Mouse (Mus musculus) liver, postnatal 0 days (tissue): Measurements from ENCODE around the gene Tmem132c. TPM values are rescaled to one million over a fixed set of nuclear protein-coding genes. Genes with fewer than 3 reads are reported as not detected.

Source experiments
- ATAC-seq: fragments of 200-750 bp; cut with Nextera tagmentation; 2 replicates; pipeline ENCODE4 v1.8.0; 2017; ENCODE audit warnings: mild to moderate bottlenecking, moderate library complexity
- DNase-seq: peaks from one replicate; pipeline ENCODE4 v3.0.0-alpha.2; 2016
- H3K27ac ChIP-seq: fragments of 300-500 bp; sonication (generic); 2 replicates; pipeline ENCODE4 v1.5.1; 2014; ENCODE audit warnings: antibody characterized with exemption, moderate library complexity, mild to moderate bottlenecking, low read depth
- H3K27me3 ChIP-seq: fragments of 300-500 bp; sonication (generic); 2 replicates; pipeline ENCODE4 v1.6.1; 2014; ENCODE audit warnings: low read length, control low read depth, mixed read lengths; ENCODE audit not compliant: insufficient read depth
- H3K36me3 ChIP-seq: fragments of 300-500 bp; sonication (generic); replicated peaks from 2 replicates; pipeline ENCODE4 v1.6.1; 2014; ENCODE audit warnings: mild to moderate bottlenecking, control low read depth, low read length, moderate library complexity, mixed read lengths; ENCODE audit not compliant: insufficient read depth
- H3K4me1 ChIP-seq: fragments of 300-500 bp; sonication (generic); 2 replicates; pipeline ENCODE4 v1.6.1; 2014; ENCODE audit warnings: antibody characterized with exemption, mild to moderate bottlenecking, control low read depth; ENCODE audit not compliant: insufficient read depth
- H3K4me2 ChIP-seq: fragments of 300-500 bp; sonication (generic); 2 replicates; pipeline ENCODE4 v1.6.1; 2014; ENCODE audit warnings: low read depth, mild to moderate bottlenecking, low read length, moderate library complexity, mixed read lengths
- H3K4me3 ChIP-seq: fragments of 300-500 bp; sonication (generic); 2 replicates; pipeline ENCODE4 v1.5.1; 2014; ENCODE audit warnings: low read depth, low read length
- H3K9ac ChIP-seq: fragments of 300-500 bp; sonication (generic); replicated peaks from 2 replicates; pipeline ENCODE4 v1.6.1; 2014; ENCODE audit warnings: mild to moderate bottlenecking, moderate library complexity
- H3K9me3 ChIP-seq: fragments of 300-500 bp; sonication (generic); 2 replicates; pipeline ENCODE4 v1.6.1; 2016; ENCODE audit warnings: mild to moderate bottlenecking, control low read depth, low read length, mixed read lengths
- CTCF ChIP-seq: sonication (generic); IDR thresholded peaks from 2 replicates; pipeline ENCODE4 v1.5.1; 2016; ENCODE audit warnings: antibody characterized with exemption, low read depth
- EP300 ChIP-seq: IDR thresholded peaks from 2 replicates; pipeline ENCODE4 v1.6.1; 2016; ENCODE audit warnings: antibody characterized with exemption, low read depth, mild to moderate bottlenecking
- WGBS: fragments of 180-500 bp; shearing (Covaris S2); extraction: QIAGEN DNeasy Blood & Tissue Kit; methylation state at CpG from one replicate; pipeline ENCODE4 v1.1.7; 2014; ENCODE audit not compliant: insufficient replicate concordance; 5-methylcytosine and 5-hydroxymethylcytosine counted together
- polyA plus RNA-seq: library from polyadenylated mRNA; unstranded; fragments of >200 nt; fragmentation: Nextera tagmentation; extraction: Ambion mirVana; gene quantifications from 2 replicates; pipeline ENCODE4 v1.2.1, GENCODE M21; 2015

Gene Tmem132c
- polyA plus RNA-seq, 1 experiment from 2014 or later: 0.02 TPM

DNA sequence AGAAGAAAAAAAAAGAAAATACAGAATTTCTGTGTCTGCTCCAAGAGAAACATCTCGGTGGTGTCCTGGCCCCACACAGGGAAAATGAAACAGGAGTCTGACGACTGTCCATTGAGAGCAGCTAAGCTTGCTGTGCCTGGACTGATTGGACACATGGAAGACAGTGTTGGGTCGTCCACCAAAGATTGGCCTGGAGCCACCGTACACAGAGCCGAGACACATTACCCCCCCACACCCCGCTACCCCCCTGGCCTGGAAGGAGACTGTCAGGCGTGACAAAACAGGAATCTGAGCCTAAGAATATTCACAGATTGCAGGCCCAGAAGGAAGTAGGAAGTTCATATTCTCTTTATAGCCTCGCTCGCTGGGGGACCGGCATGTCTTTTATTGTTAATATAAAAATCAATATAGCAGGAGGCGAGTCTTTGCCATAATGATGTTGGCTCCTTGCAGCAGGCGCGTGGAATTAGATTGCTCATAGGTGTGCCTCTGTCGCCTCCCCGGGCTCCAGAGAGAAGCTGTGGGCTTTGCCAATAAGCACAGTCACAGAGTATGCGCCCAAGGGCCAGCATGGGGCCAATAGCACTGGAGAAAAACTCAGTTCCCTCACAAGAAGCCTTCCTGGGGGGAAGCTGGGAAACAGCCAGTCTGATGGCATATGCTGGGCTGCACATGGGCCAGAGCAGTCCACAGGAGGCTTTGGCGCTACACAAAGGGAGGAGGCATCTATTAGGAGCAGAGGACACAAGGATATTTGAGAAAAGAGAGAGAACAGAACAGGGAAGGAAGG, 49.0 kb downstream of the Tmem132c start:
- no peak overlapping the region for H3K27ac ChIP-seq
- no peaks in the 10 kb centered on the region for H3K27me3 ChIP-seq
- TF ChIP-seq EP300: no peak
- no peak for TF ChIP-seq CTCF
- H3K4me3 ChIP-seq: no peak overlapping the region
- no peaks in the 10 kb centered on the region for H3K9me3 ChIP-seq
- 72% methylated on average over 17 of the region's 17 CpGs for WGBS
- DNase-seq (no peak), ATAC-seq (no peak)
- no peak overlapping the region for H3K4me2 ChIP-seq
- H3K36me3 ChIP-seq: no peaks in the 10 kb centered on the region
- H3K4me1 ChIP-seq: no peaks in the 10 kb centered on the region
- H3K9ac ChIP-seq: no peak overlapping the region

DNA sequence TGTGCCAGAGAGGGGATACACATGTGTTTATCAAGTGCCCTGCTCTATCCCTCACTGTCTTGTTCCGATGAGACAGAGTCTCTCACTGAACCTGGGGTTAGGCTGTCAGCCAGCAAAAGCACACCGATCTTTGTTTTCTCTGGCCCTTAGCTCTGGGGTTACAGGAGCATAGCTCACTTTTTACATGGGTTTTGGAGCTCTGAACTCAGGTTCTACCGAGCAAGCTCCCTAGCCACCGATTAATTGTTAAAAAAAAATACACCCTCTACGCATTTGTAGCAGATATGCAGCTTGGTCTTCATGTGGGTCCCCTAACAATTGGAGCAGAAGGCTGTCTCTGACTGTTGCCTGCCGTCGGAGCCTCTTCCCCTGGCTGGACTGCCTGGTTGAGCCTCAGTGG, 50.0 kb downstream of the Tmem132c start:
- Histone ChIP-seq H3K4me2 (no peak overlapping the region), H3K4me3 (no peak overlapping the region), H3K9ac (no peak overlapping the region), H3K4me1 (no peaks in the 10 kb centered on the region), H3K27me3 (no peaks in the 10 kb centered on the region), H3K36me3 (no peaks in the 10 kb centered on the region), H3K27ac (no peak overlapping the region), H3K9me3 (no peaks in the 10 kb centered on the region)
- TF ChIP-seq CTCF: no peak
- no peak for TF ChIP-seq EP300
- no peak for ATAC-seq
- DNase-seq: no peak
- WGBS: 81% methylated on average over 7 of the region's 7 CpGs

DNA sequence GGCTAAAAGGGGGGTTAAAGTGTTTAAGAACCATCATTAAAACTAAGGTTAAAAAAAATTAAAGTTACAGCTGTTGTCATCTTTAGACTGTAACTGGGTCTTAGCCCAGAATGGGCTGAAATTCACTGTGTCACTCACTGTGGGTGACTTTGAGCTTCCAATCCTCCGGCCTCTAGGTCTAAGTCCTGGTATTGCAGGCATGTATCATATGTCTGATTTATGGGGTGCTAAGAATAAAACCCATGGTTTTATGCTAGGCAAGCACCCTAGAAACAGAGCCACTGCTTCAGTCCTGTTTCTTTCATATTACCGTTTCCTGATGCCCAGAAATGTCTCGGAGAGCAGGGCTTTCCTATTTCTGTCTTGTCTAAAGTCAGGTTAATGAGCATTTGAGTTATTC, 52.1 kb downstream of the Tmem132c start:
- no peaks in the 10 kb centered on the region for H3K4me1 ChIP-seq
- DNase-seq (no peak), ATAC-seq (no peak)
- no peak overlapping the region for H3K4me3 ChIP-seq
- H3K27ac ChIP-seq: no peak overlapping the region
- no peaks in the 10 kb centered on the region for H3K9me3 ChIP-seq
- 71% methylated on average over 3 of the region's 3 CpGs for WGBS
- no peaks in the 10 kb centered on the region for H3K27me3 ChIP-seq
- TF ChIP-seq EP300 (no peak), CTCF (no peak)
- no peak overlapping the region for H3K9ac ChIP-seq
- H3K36me3 ChIP-seq: no peaks in the 10 kb centered on the region
- H3K4me2 ChIP-seq: no peak overlapping the region

DNA sequence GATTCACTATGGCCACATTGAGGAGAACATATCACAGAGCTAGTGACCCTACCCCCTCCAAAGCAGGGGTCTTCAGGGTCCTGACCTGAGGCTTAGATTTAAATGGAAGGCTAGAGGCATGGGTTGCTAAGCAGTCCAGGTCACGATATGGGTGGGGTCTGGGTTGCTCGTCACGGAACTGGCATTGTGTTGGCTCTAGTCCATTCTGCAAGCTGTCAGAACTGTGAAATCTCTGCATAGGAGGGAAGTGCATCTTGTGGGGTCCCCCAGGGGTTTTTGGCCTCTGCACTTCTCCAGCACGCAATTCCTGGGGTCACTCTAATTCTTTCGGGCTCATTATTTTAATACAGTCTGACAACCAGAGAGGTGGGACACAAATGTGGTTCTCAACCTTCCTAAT, 55.9 kb downstream of the Tmem132c start:
- Histone ChIP-seq H3K4me2 (no peak overlapping the region), H3K27ac (no peak overlapping the region), H3K27me3 (no peaks in the 10 kb centered on the region), H3K9me3 (no peaks in the 10 kb centered on the region), H3K9ac (no peak overlapping the region), H3K36me3 (no peaks in the 10 kb centered on the region), H3K4me1 (no peaks in the 10 kb centered on the region), H3K4me3 (no peak overlapping the region)
- DNase-seq (no peak), ATAC-seq (no peak)
- 69% methylated on average over 5 of the region's 5 CpGs for WGBS
- TF ChIP-seq EP300 (no peak), CTCF (no peak)

DNA sequence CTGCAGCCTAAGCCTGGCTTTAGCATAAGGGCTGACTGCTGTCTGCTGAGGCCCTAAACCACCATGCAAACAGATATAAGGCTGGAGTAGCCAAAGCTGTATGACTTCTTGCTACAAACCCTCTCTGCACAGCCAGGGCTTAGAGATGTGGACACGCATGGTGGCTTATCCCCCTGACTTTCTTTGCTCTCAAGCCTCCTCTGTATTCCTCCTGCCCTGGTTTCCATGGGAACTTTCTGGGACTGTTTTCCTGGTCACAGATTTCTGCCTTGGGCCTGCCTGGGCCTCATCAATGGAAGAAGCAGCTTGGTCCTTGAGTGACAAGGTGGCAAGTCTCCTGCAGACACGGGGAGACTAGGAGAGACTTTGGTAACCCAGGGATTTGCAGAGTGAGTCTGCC, 56.5 kb downstream of the Tmem132c start:
- ATAC-seq (no peak), DNase-seq (no peak)
- Histone ChIP-seq H3K27me3 (no peaks in the 10 kb centered on the region), H3K4me1 (no peaks in the 10 kb centered on the region), H3K9ac (no peak overlapping the region), H3K4me3 (no peak overlapping the region), H3K27ac (no peak overlapping the region), H3K9me3 (no peaks in the 10 kb centered on the region), H3K36me3 (no peaks in the 10 kb centered on the region), H3K4me2 (no peak overlapping the region)
- WGBS: 58% methylated on average over 2 of the region's 2 CpGs
- no peak for TF ChIP-seq EP300
- no peak for TF ChIP-seq CTCF

DNA sequence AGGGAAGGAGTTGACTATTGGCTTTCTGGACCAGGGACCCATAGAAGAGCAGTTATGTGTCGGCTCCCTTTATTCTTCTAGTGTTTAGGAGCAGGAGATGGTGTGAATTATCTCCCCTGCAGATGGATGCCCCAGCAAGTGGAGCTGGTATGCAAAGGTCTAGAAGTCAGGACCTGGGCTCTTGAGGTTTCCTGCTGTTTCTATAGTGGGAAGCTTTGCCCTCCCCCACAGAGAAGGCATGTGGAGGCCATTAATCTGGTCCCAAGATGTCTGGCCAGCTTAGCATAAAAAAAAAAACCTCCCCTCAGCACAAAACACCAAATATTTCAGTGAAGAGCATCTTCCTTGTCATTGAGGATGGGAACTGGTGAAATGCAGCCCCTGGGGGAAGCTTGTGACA, 57.4 kb downstream of the Tmem132c start:
- ATAC-seq: no peak
- Histone ChIP-seq H3K27ac (no peak overlapping the region), H3K9ac (no peak overlapping the region), H3K27me3 (no peaks in the 10 kb centered on the region), H3K4me1 (no peaks in the 10 kb centered on the region), H3K9me3 (no peaks in the 10 kb centered on the region), H3K4me3 (no peak overlapping the region), H3K36me3 (no peaks in the 10 kb centered on the region), H3K4me2 (no peak overlapping the region)
- no peak for DNase-seq
- WGBS: 33% methylated on average over 1 of the region's 1 CpGs
- TF ChIP-seq EP300 (no peak), CTCF (no peak)
